Mouse (Mus musculus): Measurements from ENCODE around the gene Ttc29.

Gene Ttc29

DNA sequence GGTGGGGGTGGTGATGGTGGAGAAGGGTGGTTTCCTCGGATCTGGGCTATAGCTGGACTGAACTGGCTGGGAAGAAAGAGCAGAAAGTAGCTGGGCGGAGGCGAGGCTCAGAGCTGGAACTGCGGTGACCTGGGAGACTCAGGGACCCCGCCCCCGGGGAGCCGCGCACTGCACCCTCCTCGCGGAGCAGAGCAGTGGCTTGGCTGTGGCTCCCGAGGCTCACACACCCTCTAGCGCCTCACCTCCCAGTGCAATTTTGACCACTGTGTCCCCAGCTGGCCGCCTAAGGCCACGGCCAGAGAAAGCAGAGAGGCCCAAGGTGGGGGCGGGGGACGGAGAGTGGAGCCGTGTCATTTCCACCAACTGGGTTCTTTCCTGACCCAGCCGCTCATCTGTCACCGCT, 207.0 kb downstream of the Ttc29 start:
- DNase-seq (ENCODE audit: low read depth, low spot score): peak; percentile 31

DNA sequence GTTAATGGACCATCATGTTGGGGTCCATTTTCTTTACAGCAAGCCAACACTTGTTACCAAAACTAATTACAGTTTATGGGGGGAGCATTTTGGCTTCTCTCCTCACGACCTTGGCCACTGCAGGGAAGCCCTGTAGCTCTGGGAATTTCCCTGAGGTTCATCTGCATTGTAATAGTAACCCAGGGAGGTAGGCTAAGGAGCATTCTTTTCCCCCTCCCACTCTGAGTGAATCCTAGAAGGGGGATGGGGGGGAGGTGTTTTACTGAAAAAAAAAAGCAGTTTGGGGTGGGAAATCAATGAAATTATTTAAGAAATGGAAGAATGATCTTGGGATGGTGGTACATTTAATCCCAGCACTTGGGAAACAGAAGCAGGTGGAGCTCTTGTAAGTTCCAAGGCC, 210.8 kb downstream of the Ttc29 start:
- DNase-seq (ENCODE audit: low read depth, low spot score): peak; percentile 80

DNA sequence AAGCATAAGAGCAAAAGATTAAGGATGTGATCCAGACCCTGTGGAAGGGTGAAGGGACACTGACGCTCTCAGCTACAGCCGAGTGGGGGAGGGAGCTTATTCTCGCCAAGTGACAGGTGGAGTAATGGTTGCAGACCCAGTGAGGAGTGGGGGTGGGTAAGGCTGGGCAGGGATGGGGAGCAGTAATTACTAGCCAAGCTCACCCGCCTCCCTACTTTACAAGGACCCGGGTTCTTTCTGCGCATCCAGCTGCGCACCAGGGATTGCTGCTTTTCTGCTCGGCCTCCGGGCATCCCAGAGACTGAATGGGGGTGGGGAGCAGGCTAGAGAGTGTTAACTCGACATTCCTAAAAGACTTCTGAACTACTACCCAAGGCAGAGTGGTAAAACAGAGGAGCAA, 213.4 kb downstream of the Ttc29 start:
- DNase-seq (ENCODE audit: low read depth, low spot score): peak; percentile 53

DNA sequence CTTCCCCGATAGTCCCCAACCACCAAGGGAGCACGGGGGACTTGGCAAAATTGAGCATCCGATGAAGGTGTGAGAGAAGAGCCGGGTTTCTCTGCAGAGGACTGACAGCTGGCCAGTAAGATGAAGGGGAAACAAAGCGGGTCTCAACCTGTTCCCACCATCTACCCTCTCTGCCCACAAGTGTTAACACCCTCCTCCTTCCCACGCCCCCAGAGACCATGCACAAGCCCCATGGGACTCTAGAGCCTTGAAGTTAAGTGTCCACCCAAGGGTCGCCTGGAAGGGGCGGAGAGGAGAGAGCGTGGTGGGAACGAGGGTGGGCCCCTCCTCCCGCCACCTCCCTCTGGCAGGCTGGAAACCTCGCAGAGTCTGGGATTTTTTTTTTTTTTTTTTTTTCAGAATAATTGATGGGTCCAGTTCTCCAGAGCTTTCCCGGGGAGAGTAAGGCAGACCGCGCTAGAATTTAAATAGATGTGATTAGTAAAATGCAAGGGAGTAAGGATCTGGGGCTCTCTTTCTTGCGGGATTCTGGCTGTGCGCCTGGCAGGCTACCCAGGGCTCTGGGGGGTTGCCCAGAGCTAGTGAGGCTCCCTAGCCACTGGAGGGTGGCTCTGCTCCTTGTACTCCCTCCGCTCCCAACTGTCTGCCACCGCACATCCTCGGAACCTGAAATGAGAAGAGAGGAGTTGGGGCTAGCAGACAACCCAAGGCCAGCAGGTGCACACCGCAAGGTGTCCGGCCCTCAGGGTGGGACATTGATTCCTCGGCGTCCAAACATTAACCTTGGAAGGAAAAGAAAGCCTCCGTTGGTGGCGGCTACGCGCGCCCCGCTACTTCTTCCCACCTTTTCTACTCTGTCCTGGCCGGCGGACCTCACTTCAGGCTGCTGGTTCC, 214.0 kb downstream of the Ttc29 start:
- DNase-seq (ENCODE audit: low read depth, low spot score): peak; percentile 37

DNA sequence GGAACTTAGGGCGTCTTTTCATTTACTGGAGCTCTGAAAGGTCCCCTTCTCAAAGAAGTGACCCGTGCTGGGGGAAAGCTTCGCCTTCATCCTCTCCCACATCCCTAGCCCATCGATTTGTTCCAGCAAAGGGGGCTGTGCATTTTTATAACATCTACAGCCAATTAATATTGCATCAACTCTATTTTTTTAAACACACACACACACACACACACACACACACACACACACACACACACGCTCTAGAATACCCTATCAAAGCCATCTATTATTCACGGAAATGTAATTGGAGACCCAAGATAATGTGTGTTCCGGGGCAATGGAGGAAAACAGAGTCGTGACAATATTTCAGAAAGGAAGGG, 214.7 kb downstream of the Ttc29 start:
- DNase-seq (ENCODE audit: low read depth, low spot score): no peak

DNA sequence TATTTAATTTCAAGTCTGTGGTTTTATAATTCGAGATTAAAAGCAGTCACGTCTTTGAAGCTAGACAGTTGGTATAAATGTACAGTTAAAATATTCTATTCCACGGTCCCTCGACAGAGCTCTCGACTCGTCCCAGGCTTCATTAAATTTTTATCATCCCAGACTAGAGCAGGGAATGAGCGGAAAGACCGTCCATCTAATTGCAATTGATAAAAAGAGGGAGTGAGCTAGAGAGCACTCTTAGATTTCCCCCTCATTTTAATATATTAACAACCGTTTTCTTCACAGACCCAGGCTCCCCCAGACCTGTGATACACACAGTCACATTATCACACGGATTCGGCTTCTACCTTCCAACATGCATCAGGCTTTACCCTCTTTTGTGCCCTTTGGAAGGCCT, 215.1 kb downstream of the Ttc29 start:
- no peak for DNase-seq (ENCODE audit: low read depth, low spot score)

DNA sequence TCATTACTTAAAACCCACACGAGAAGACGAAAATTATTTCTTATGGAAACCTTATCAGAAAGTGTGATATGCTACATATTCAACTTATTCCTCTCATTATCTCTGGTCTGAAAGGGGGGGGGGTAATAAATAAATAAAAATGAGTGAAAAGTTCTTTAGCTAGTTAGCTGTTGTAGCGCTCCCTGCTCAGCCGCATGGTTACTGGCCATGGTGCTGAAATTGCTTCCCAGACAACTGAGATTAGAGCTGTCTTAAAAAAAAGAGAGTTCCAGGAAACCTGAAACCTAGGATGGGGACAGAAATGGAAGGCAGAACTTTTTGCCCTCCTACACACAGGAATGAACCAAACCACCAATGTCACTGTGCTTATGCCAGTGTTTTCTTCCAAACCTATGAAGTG, 218.3 kb downstream of the Ttc29 start:
- peak; percentile 78 for DNase-seq (ENCODE audit: low read depth, low spot score)

DNA sequence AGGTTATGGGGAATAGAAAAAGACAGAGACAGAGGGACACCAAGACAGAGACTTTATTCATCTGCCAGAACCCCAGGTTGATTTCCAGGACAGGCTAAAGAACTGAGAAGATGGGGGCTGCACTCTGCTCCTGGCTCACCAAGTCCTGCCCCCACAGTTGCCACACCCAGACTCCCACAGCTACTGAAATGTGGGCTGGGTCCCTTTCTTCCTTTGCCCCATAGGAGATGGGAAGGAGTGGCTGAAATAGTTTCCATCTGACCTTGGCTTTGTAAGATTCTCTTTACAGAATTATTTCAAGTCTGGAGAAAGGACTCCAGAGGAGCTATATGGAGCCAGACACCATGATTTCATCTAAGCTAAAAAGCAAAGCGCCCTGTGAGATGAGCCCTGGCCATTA, 219.4 kb downstream of the Ttc29 start:
- DNase-seq (ENCODE audit: low read depth, low spot score): peak; percentile 94

DNA sequence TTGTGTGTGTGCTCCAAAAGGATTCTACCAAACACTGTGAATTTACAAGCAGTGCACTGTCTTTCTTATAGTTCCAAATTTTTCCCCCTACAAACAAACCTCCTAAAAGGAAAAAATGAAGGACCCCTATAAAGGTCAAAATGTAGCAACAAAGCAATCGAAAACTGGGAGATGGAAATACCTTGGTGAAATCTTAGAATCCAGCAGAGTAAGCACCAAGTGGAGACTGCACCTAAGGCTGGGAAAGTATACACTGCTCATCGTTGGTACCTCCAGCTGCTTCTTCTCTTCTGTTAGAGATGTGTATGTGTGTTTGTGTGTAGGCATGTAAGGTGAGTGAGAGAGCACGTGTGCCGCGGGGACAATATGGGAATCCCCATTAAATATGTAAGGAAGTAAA, 220.2 kb downstream of the Ttc29 start:
- DNase-seq (ENCODE audit: low read depth, low spot score): no peak

DNA sequence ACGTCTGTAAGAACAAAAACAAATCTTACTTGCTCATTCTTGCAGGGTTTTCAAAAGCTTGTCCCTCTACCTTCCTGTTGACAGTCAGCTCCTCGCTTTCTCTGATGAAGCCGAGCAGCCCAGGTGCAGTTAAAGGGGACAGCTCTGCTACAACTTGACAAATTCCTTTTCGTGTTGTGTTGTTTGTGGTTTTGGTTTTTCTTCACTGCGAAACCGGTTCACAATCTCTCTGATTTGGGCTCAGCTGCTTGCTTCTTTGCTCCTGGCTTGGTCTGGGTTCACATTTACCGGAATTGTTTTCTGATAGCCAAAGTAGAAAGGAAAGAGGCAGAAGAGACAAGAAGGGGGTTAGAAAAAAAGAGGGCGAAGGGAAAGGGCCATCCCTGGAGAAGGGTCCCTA, 221.2 kb downstream of the Ttc29 start:
- DNase-seq (ENCODE audit: low read depth, low spot score): no peak

DNA sequence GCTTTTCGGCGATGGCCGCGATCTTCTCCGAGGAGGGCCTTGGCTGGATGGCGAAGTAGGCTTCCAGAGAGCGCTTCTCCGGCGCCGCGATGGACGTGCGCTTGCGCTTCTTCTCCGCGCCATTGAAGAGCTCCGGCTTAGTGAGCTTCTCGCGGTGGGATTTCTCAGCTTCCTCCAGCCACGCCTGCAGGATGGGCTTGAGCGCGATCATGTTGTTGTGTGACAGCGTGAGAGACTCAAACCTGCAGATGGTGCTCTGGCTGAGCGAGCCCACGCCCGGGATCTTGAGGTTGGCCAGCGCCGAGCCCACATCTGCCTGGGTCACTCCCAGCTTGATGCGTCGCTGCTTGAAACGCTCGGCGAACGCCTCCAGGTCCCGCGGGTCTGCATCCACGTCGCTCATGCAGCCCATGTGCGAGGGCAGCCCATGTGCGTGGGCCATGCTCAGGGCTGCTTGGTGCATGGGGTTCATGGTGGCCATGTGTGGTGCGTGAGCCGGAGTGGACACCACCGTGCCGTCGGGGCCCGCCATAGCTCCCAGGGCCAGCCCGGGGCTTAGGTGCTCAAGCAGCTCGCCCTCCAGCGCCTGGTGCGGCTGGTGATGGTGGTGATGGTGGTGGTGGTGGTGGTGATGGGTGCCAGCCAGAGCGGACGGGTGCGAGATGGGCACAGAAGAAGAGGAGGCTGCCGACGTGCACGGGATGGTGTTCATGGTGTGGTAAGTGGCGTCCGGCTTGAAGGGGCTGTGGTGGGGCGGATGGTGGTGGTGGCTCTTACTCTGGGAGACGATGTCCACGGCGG, 221.9 kb downstream of the Ttc29 start:
- peak; percentile 74 for DNase-seq (ENCODE audit: low read depth, low spot score)

DNA sequence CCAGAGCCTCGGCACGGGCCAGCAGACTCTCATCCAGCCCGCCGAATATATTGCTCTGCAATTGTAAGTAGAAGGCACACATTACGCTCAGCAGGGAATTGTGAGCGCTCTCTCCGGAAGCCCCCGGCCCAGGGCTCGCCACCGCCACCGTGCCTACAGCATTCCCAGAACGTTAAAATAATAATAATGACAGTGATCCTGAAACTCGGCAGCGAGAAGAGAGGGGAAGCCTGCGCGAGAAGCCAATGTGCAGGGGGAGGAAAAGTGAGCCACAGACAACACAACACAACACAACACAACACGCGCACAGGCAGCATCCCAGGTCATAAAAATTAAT, 222.5 kb downstream of the Ttc29 start:
- DNase-seq (ENCODE audit: low read depth, low spot score): no peak

DNA sequence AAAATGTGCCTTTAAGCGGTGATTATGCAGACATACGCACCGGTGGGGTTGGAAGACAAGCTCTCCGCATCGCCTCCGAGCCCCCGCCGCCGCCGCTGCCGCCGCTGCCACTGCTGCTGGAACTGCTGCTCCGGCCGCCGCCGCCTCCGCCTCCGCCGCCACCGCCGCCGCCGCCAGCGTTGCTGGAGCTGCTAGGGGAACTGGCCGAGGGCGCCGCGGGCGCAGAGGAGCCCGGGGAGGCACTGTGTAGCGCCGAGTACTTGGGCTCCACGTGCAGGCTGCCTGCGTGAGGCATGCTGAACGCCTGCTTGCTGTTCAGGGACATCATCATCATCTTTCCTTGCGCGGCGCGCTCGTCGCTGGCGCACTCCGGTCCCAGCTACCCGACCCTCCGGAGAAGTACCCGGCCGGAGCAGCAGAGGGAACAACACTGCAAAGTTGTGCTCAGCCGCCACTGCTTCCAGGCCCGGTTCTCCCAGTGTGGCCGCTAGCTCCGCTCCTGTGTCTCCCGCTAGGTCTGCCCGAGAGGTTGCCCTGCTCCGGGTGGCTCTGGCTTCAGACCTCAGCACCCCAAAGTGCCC, 223.1 kb downstream of the Ttc29 start, which contains the start of gene Pou4f2:
Gene Pou4f2 (minus strand): TSS at position 575 of the 581 bp plus-strand sequence.
- peak; percentile 76 for DNase-seq (ENCODE audit: low read depth, low spot score)

DNA sequence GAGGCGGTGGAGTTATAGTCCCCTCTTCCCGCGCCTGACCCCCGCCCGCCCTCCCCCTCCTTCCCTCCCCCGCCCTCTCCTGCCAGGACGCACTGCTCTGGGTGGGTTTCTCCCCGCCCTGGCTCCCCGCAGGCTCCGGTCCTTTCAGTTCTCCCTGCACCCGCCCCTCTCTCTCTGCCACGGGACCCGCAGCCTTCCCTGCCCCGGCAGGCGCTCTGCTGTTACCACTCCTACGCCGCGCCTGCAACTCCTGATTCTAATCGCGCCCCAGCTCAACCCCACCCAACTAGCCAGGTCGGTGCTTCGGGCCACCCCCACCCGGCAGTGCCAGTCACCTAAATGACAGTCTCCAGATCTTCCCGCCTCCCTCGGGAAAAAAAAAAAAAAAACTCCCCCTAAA, 223.6 kb downstream of the Ttc29 start:
- no peak for DNase-seq (ENCODE audit: low read depth, low spot score)

DNA sequence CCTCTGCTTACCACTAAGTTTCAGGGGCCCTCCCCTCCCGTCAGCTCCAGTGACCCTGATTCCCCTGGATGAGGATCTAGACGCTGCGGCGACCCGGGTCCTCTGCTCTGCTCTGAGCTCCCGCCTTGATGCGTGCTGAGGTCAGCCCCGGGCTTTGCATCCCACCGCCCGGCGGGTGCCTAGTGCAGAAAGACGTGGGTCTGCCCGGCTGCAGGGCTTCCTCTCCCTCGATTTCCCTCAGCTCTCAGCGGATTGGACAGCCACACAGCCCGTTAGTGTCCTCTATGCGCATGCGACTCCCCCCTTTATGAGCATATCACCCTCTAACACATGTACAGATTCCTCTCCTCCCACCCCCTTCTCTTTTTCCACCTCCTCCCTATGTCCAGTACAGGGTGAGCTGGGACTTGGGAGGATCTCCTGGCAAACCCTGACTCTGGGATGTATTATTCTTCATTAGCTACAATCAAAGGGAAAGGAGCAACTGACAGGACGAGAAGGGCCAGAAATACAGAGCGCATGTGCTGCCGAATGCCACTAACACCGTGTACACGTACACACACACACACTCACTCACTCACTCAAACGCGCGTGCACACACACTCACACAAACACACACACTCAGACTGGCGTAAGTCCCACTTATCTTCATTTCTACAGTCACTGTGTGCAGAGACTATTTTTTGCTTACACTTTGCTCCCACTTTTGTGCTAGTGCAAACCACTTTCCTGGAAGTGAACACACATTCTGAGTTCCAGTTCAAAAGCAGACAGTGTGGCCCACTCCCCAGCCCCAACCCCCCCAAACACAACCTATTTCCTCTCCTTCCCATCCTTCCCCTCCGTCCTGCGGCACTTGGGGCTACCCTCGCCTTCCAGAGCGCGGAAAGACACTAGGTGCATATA, 224.3 kb downstream of the Ttc29 start:
- DNase-seq (ENCODE audit: low read depth, low spot score): peak; percentile 54

DNA sequence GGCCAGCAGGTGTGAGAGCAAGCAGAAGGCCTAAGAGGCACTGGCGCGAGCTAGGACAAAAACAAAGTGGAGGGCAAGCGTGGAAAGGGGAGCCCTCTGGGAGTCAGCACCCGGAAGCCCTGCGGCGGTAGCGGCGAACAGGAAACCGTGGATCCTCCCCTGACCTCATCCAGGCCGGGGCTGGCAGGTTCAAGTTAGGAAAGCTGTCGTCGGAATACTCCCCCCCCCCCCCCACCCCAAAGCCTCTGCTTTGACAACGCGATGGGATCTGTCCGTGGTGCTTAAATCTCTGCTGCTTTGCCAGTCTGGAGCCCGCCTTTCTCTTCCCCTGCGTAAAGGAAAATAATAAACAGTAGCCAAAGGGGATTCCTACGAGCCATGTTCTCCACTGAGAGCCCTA, 225.0 kb downstream of the Ttc29 start:
- DNase-seq (ENCODE audit: low read depth, low spot score): peak; percentile 86

DNA sequence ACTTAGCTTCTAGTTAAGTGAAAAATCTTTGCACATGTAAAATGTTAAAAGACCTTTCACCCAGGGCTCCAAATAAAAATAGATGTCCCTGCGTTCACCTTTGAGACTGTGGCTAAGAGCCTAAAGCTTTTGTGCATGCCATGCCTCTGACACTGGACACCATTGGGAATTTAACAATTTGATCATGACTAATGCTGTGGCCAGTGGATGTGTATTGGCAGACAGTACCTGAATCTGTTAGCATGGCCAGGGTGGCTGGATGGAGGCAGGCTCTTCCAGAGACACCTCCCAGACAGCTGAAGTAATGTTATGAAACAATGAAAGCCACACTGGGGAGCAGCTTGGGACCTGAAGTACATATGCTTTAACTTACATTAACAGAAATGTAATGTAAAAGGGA, 229.7 kb downstream of the Ttc29 start:
- DNase-seq (ENCODE audit: low read depth, low spot score): no peak
